Mouse (Mus musculus) urinary bladder, postnatal 14 days (tissue): ENCODE data around the gene Fbxl17.

Experiments used
- DNase-seq: peaks from one replicate; pipeline ENCODE4 v3.0.0; 2021; ENCODE audit warnings: low spot score

The Fbxl17 gene

GRCm38 (mm10) chr17:63499636-63500155, at the start of gene Fbxl17:
Gene Fbxl17, minus strand, starts transcription at chr17:63500017.
- DNase-seq, result peak; percentile 67

DNA sequence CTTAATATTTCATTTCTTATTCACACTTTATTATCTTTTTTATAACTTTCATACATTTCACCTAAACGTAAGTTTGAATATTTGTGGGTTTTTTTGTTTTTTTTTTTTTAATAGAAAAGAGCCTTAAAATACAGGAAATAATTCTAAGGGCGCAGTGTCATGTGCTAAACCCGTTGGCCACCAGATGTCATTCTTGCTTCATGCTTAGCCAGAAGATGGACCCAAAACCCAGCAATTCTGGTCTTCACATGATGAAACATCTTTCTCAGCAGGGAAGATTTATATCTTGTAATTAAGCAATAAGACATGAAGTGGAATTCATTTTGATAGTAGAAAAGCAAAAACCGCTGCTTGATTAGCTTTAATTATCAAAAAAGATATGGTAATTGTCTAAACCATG, 47.6 kb upstream of the Fbxl17 start:
- DNase-seq, result no peak

DNA sequence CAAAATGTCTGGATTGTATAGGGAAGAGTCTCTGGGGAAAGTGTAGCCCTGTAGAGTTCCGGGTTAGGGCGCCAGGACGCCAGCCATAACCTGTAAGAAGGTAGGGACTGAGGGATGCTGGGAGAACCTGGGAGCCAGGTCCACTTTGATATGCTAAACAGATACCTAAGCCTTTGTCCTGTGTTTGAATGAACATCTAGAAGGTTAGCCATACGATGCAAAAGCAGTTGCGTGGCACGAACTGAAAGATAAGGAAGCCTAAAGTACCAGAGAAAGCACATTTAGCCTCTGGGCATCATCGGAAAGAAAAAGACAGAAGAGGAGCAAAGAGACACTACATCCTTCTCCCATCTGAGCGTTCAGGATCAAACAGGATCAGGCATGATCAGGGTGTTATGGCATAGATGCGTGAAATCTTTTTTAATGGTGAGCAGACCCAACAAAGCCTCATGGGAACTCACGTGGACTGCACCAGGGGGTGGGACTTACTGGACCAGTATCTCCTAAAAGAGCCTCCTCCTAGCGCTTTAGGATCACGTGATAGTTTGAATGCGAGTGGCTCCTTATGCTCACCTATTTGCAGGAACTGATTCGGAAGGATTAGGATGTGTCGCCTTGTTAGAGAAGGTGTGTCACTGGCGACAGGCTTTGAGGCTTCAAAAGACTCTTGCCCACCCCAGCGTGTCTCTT, 34.9 kb upstream of the Fbxl17 start:
- no peak for DNase-seq

DNA sequence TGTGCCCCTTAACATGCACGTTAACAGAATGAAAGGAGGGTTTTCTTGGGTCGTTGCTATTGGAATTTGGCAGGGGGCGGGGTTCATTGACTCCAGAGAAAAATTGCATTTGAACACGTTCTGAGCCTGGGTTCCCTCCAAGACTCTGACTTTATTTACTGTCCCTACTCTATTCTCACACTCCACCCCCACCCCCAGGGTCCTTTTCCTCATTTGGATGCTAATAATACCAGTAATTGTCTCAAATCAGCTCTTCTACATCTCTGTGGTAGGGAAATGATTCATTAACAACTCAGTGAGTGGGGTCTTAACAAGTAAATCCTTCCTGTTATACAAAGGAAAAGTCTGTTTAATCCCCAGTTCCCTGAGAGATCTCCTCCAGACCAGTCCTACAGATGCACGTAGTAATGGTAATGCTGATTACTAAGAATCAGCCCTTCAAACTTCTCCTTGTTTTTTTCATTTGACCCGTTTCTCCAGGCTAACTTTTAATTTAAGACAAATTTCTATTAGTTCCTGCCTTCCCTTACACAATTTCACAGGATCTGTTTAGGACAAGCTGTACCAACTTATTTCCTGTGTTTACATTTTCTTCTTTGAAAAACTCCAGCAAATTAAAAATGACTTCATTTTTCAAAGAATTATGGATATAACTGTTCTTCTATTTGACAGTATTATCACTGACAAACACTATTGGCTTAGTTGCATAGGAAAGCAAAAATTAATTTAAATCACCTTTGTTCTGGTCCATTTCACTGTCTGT, 33.4 kb upstream of the Fbxl17 start:
- no peak for DNase-seq

DNA sequence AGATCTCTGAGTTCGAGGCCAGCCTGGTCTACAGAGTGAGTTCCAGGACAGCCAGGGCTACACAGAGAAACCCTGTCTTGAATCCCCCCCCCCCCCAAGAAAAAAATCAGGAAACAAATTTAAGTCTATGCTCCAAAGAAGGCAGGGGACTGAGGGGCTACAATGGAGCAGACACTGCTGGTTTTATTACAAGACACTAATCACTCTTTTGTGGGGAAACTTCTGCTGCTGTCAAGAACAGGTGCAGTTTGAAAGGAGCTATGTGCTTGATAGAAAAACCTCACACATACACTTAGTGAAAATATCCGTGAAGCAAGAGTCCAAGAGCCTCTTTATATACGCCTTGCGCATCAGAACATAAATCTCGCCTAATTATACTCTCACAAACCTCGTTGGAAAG, 29.7 kb upstream of the Fbxl17 start:
- DNase-seq, result no peak

DNA sequence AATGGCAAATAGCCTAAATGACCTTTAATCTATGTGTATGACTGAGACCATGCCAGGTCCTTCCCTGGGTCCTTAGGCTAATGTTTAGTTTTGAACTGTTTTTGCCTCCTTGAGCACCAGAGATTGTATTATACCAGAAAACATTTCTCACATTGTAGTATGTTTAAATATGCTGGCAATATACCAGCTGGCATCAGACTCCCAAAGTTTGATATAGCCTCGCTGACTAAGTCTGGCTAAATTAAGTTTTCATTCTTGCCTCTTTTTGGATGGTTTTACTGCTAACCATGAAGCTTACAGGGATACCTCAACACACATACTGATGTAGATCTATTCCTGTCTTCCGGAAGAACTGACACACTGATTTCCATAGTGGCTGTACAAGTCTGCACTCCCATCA, 20.9 kb upstream of the Fbxl17 start:
- DNase-seq, result no peak

- no peak for DNase-seq
These were observed 10.6 kb upstream of the Fbxl17 start for GRCm38 (mm10) chr17:63510451-63510850.

- DNase-seq, result no peak
These were observed 1.3 kb upstream of the Fbxl17 start for GRCm38 (mm10) chr17:63501091-63501490.

GRCm38 (mm10) chr17:63500156-63500834, 478 bp upstream of the Fbxl17 start:
- DNase-seq, result peak; percentile 82

DNA sequence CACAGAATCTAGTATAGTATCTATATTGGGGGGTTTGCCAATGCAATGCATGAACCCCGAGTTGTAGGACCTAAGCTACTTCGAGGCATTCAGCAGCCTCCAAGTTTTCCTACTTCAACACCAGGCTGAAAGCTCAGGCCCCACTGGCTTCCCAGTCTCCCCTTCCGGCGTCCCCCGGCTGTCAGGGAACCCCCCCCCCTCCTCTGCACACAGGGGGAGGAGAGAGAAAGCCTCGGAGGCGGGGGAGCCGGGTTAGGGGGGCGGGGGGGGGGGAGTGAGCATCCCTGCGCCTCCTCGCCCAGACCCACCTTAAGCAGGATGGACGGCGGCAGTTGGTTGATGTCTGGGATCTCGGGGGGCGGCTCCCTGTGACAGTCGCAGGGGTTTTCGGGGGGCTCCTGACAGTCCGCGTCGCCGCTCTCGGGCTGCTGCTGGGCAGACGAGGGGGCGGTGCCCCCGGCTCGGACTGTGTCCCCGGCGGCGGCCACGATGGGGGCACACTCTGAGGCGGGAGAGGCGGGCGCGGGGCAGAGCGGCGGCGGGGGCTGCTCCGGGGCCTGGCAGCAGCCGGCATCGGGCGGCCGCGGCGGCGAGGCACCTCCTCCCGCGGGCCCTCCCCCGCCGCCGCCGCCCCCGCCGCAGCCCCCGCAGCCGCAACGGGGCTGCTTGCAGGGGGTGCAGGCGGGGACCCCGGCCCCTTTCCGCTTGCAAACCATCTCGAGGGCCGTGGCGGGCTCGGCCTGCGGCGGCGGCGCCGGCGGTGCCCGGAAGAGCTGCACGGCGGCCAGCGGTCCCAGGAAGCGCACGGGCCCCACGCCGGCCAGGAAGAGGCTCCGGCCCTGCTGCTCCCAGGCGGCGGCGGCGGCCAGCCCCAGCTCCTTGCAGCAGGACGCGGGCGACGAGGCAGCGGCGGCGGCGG, 841 bp downstream of the Fbxl17 start:
- DNase-seq, result peak; percentile 49

- DNase-seq, result no peak
These were observed 1.6 kb downstream of the Fbxl17 start for GRCm38 (mm10) chr17:63498182-63498716.

GRCm38 (mm10) chr17:63497206-63497731, 2.5 kb downstream of the Fbxl17 start:
- DNase-seq, result no peak

DNA sequence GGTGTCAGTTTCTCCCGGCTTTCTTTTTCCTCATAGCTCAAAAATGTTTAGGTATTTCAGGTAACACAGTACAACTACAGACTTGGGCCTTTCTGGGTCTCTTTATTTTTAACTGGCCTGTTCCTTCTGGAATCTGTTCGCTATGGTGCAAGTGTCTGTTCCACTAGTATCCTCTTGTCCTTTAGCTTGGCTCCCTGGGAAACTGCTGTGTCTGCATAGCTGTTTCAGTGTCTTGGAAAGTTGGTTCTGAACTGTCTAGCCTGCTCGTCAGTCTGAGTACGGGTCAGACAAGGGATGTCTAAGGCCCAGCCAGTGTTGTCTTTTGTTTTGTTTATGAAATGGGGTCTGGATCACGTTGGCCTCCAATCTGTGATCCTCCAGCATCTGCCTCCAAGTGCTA, 3.7 kb downstream of the Fbxl17 start:
- DNase-seq, result no peak

DNA sequence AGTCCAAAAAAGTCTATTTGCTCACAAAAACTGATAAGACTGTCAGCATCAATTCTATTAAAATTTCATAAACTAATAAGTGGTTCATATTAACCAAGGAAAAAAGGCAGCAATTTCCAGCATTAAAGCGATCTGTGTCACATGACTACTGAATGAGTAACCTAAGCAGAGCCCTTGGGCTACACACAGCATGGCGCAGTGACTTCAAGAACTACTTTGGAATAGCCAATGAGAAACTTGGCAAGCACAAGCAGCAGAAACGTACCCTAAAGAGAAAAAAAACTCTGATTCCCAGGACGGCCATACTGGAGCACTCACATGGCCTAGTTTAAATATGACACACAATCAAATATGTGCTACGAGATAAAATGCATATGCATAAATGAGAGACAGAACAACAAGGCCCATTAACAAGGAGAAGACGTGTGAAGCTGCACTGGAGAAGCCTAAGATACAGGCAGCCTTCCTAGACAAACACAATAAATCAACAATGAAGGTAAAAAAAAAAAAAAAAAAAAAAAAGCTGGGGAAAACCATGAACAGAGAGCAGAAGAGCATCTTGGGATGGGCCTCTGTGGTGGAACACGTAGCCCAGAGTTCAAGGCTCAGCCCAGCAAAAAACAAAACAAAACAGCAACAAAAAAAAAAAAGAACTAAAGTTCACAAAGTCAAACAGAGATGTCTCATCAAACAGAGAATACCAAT, 5.8 kb downstream of the Fbxl17 start:
- DNase-seq, result no peak

DNA sequence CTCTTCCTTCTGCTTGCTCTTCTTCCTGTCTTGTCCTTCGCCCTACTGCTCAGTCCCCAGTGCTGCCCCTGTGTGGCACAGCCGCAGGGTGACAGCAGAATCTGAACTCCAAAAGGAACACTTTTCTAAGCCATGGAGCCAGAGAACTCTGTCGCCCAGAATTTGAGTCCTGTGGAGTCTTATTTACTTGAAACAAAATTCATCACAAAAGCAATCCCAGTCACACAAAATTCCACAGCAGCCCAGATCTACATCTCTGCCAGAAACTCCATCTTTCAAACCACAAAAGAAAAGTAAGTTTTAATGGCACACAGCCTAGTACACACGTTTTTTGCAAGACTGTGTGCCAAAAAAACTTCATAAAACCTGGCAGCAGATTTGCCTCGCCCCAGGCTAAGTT, 6.5 kb downstream of the Fbxl17 start:
- no peak for DNase-seq

- DNase-seq, result no peak
These were observed 7.0 kb downstream of the Fbxl17 start for GRCm38 (mm10) chr17:63492665-63493273.

- DNase-seq, result no peak
These were observed 10.3 kb downstream of the Fbxl17 start for GRCm38 (mm10) chr17:63489525-63489924.

GRCm38 (mm10) chr17:63467866-63468265, 32.0 kb downstream of the Fbxl17 start:
- peak; percentile 60 for DNase-seq

- no peak for DNase-seq
These were observed 34.6 kb downstream of the Fbxl17 start for GRCm38 (mm10) chr17:63465239-63465638.

DNA sequence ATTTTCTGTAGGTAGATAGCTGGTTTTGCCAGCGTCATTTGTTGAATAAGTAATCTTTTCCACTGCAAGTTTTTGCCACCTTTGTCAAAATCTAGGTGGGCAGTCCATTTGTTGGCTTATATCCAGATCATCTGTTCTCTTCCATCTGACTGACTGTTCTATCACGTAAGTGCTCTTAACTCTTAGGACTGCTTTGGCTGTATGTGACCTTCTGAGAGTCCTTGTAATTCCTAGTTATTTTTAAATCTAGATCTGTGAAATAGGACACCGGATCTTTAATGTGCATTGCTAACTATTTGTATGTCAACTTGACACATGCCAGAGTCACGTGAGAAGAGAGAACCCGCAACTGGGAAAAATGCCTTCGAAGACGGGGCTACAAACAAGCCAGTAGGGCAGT, 37.3 kb downstream of the Fbxl17 start:
- DNase-seq, result no peak
